Mouse (Mus musculus): Measurements from ENCODE around the gene Slc13a2. TPM values are rescaled to one million over a fixed set of nuclear protein-coding genes. Genes with fewer than 3 reads are reported as not detected.
A peak's percentile ranks its signal among the peaks of the same experiment; 100 is the strongest.

The Slc13a2 gene
- total and polyA plus RNA-seq, 2 experiments from 2014 or later = 0.10 TPM; not detected in 1

- H3K9ac ChIP-seq (replicated peaks; ENCODE audit: low read length) = no peak overlapping the region
Observed at GRCm38 (mm10) chr11:78360125-78360788, 61.8 kb downstream of the Slc13a2 start.

GRCm38 (mm10) chr11:78358330-78359007 lies 63.5 kb downstream of the Slc13a2 start:
- Histone ChIP-seq H3K27me3 (ENCODE audit: insufficient read depth, low read length) (no peaks in the 10 kb centered on the region), H3K9me3 (ENCODE audit: low read length) (no peaks in the 10 kb centered on the region), H3K4me1 (ENCODE audit: insufficient read depth, low read length) (no peaks in the 10 kb centered on the region), H3K4me2 (ENCODE audit: low read depth, low read length) (no peak overlapping the region), H3K4me3 (ENCODE audit: low read length) (no peak overlapping the region), H3K27ac (no peak overlapping the region), H3K36me3 (ENCODE audit: insufficient read depth, low read length) (no peaks in the 10 kb centered on the region), H3K9ac (replicated peaks; ENCODE audit: low read length) (no peak overlapping the region)
- peak; percentile 72 for TF ChIP-seq CTCF (IDR thresholded peaks at IDR 0.05; ENCODE audit: low read depth)
- DNase-seq (ENCODE audit: low spot score) (peak; percentile 64), ATAC-seq (no peak)
- 16% methylated on average over 22 of the region's 22 CpGs for WGBS

More at GRCm38 (mm10) chr11:78360125-78360788, 61.8 kb downstream of the Slc13a2 start:
- no peaks in the 10 kb centered on the region for H3K27me3 ChIP-seq (ENCODE audit: insufficient read depth, low read length)
- no peaks in the 10 kb centered on the region for H3K4me1 ChIP-seq (ENCODE audit: insufficient read depth, low read length)
- H3K4me3 ChIP-seq (ENCODE audit: low read length) = peak overlapping the region; percentile 13; the same call in 1 of the 2 replicates
- no peak overlapping the region for H3K27ac ChIP-seq
- 11% methylated on average over 13 of the region's 13 CpGs for WGBS
- H3K9me3 ChIP-seq (ENCODE audit: low read length) = no peaks in the 10 kb centered on the region
- peak; percentile 81 for TF ChIP-seq CTCF (IDR thresholded peaks at IDR 0.05; ENCODE audit: low read depth)
- ATAC-seq (peak; percentile 62), DNase-seq (ENCODE audit: low spot score) (peak; percentile 90)
- no peaks in the 10 kb centered on the region for H3K36me3 ChIP-seq (ENCODE audit: insufficient read depth, low read length)
- H3K4me2 ChIP-seq (ENCODE audit: low read depth, low read length) = peak overlapping the region; percentile 45

DNA sequence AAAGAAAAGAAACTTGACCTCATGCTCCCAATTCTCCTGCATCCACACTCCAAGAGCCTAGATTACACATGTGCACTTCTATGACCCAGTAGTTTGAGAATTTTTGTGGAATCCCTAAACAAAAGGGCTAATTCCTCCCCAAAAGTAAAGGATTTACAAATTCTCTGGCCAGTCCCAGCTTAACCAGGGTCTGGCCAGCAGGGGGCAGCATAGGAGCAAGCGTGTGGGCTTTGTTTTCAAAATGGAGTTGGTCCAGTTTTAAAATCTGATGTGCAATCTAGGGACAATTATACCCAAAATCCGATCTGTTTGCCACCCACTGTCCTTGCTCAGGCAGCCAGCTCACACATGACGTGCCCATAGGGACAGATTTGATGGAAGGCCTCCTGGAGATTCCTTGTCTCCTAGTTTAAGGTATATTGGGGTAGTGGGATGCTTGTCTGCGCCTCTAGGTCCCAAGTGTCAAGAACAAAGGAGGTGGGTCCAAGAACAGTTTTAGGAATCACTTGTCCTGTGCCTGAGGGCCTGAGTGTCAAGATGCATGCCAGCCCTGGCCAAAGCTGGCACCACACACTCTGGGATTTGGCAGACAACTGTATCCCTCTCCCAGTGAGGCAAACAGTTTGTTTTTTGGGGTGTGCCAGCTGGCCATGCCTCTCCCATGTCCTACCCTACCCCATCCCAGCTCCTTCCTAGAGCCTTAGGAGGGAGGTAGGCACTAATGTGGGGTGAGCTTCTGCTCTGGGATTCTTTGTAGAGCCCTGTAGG lies 66.4 kb downstream of the Slc13a2 start:
- DNase-seq (ENCODE audit: low spot score) (peak; percentile 73), ATAC-seq (peak; percentile 41; the same call in 1 of the 2 replicates)
- no peak overlapping the region for H3K9ac ChIP-seq (replicated peaks; ENCODE audit: low read length)
- no peak overlapping the region for H3K4me2 ChIP-seq (ENCODE audit: low read depth, low read length)
- no peaks in the 10 kb centered on the region for H3K36me3 ChIP-seq (ENCODE audit: insufficient read depth, low read length)
- no peaks in the 10 kb centered on the region for H3K27me3 ChIP-seq (ENCODE audit: insufficient read depth, low read length)
- H3K4me1 ChIP-seq (ENCODE audit: insufficient read depth, low read length) = no peaks in the 10 kb centered on the region
- TF ChIP-seq CTCF (IDR thresholded peaks at IDR 0.05; ENCODE audit: low read depth) = peak; percentile 75
- H3K27ac ChIP-seq = no peak overlapping the region
- no peak overlapping the region for H3K4me3 ChIP-seq (ENCODE audit: low read length)
- H3K9me3 ChIP-seq (ENCODE audit: low read length) = no peaks in the 10 kb centered on the region
- 32% methylated on average over 4 of the region's 4 CpGs for WGBS

GRCm38 (mm10) chr11:78354905-78355304 lies 67.1 kb downstream of the Slc13a2 start:
- H3K4me2 ChIP-seq (ENCODE audit: low read depth, low read length) = no peak overlapping the region
- no peak overlapping the region for H3K27ac ChIP-seq
- TF ChIP-seq CTCF (IDR thresholded peaks at IDR 0.05; ENCODE audit: low read depth) = no peak
- H3K36me3 ChIP-seq (ENCODE audit: insufficient read depth, low read length) = no peaks in the 10 kb centered on the region
- no peaks in the 10 kb centered on the region for H3K9me3 ChIP-seq (ENCODE audit: low read length)
- no peak for DNase-seq (ENCODE audit: low spot score)
- no peak for ATAC-seq
- H3K4me1 ChIP-seq (ENCODE audit: insufficient read depth, low read length) = no peaks in the 10 kb centered on the region
- H3K4me3 ChIP-seq (ENCODE audit: low read length) = no peak overlapping the region
- WGBS = 84% methylated on average over 6 of the region's 6 CpGs
- no peak overlapping the region for H3K9ac ChIP-seq (replicated peaks; ENCODE audit: low read length)
- H3K27me3 ChIP-seq (ENCODE audit: insufficient read depth, low read length) = no peaks in the 10 kb centered on the region

- no peak for ATAC-seq
- Histone ChIP-seq H3K4me2 (ENCODE audit: low read depth, low read length) (no peak overlapping the region), H3K27ac (no peak overlapping the region), H3K36me3 (ENCODE audit: insufficient read depth, low read length) (no peaks in the 10 kb centered on the region; the same call in 1 of the 2 replicates), H3K9me3 (ENCODE audit: low read length) (no peaks in the 10 kb centered on the region), H3K27me3 (ENCODE audit: insufficient read depth, low read length) (no peaks in the 10 kb centered on the region), H3K9ac (replicated peaks; ENCODE audit: low read length) (no peak overlapping the region), H3K4me1 (ENCODE audit: insufficient read depth, low read length) (no peaks in the 10 kb centered on the region), H3K4me3 (ENCODE audit: low read length) (no peak overlapping the region)
- WGBS = 89% methylated on average over 1 of the region's 1 CpGs
- DNase-seq (ENCODE audit: low spot score) = no peak
- no peak for TF ChIP-seq CTCF (IDR thresholded peaks at IDR 0.05; ENCODE audit: low read depth)
Observed at GRCm38 (mm10) chr11:78353081-78353480, 68.9 kb downstream of the Slc13a2 start.

DNA sequence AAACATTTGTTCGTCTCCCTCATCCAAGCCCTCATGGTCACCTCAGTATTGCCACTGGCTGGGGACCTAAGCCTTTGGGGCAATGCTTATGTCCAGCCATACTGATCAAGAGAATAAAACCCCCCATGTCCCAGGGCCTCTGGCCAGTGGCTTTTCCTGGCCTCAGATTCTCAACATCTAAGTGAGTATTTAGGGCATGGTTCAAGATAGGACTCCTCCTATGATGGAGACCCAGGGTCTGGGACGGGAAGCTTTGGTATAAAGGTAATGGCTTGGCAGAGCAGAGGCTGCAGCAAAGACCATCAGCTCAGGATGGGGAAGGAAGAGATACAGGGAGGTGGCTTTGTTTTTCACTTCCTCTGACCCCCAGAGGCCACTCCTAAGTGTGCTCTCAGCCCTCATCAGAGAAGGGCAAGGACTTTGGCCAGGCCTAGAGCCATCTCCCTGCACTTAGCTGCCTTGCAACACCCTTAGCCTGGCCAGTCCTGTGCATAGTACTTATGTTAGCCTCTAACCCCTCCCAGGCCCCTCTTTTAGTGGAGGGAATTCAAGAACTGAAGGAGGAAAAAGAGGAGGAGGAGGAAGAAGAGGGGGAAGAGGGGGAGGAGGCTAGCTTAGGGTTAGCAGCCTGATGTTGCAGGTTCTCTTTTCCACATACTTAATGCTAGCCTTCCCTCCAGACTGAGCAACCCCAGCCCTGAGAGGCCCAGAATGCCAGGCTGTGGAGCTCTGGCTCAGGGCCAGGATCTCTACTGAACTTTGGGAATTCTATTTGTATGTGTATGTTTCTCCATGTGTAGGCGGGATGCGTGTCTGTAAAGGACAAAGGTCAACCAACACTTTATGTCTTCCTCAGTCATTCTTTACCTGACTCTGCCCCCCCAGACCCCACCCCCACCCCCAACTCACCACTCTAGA lies 72.3 kb downstream of the Slc13a2 start:
- peaks cover 11% of the 10 kb centered on the region; the same call in 1 of the 2 replicates for H3K4me1 ChIP-seq (ENCODE audit: insufficient read depth, low read length)
- ATAC-seq (no peak), DNase-seq (ENCODE audit: low spot score) (no peak)
- H3K9me3 ChIP-seq (ENCODE audit: low read length) = no peaks in the 10 kb centered on the region
- no peak overlapping the region for H3K27ac ChIP-seq
- no peak overlapping the region for H3K9ac ChIP-seq (replicated peaks; ENCODE audit: low read length)
- 79% methylated on average over 4 of the region's 4 CpGs for WGBS
- no peaks in the 10 kb centered on the region for H3K27me3 ChIP-seq (ENCODE audit: insufficient read depth, low read length)
- H3K4me2 ChIP-seq (ENCODE audit: low read depth, low read length) = no peak overlapping the region
- TF ChIP-seq CTCF (IDR thresholded peaks at IDR 0.05; ENCODE audit: low read depth) = no peak
- no peaks in the 10 kb centered on the region; the same call in 1 of the 2 replicates for H3K36me3 ChIP-seq (ENCODE audit: insufficient read depth, low read length)
- H3K4me3 ChIP-seq (ENCODE audit: low read length) = no peak overlapping the region
